Mouse (Mus musculus) spleen, adult 2 months (tissue): ENCODE measurements around the gene N4bp2.

Experiments
- CTCF ChIP-seq: fragments of 200-500 bp; IDR thresholded peaks from 2 replicates; pipeline ENCODE4 v1.5.1; 2011; ENCODE audit warnings: mild to moderate bottlenecking, inconsistent platforms; ENCODE audit not compliant: insufficient read depth, insufficient read length, insufficient replicate concordance; ENCODE audit errors: extremely low read depth
- POLR2A ChIP-seq: fragments of 200-500 bp; IDR thresholded peaks from 2 replicates; pipeline ENCODE4 v1.6.1; 2011; ENCODE audit warnings: low read depth, low read length, inconsistent platforms

DNA sequence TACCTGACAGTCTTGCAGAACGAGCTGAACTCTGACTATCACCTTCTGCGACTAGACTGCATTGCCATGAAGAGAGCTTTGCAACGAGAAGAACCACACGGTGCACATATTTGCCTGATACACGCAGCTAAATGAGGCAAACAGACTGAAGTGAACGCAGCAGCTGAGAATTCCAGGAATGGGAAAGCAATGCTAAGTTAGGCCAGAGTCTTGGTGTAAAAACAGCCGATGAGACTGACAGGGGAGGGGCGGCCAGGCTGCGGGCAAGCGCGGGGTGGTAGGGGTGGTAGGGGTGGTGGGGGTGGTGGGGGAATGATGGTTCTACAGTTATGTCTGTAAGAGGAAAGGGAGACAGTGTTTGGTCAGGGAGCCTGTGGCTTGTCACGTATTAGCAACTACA lies 95.6 kb downstream of the N4bp2 start:
- TF ChIP-seq POLR2A (no peak), CTCF (no peak)
